Mouse (Mus musculus) ES-E14 (cell line): ENCODE measurements around the gene Cct8l1. TPM values are rescaled to one million over a fixed set of nuclear protein-coding genes. Genes with fewer than 3 reads are reported as not detected.

Source experiments
- DNase-seq: peaks from one replicate; pipeline ENCODE4 v3.0.0-alpha.2; 2013; ENCODE audit warnings: low read depth, low spot score
- H3K27ac ChIP-seq: 2 replicates; pipeline ENCODE4 v1.5.1; 2012; ENCODE audit warnings: low read depth, mild to moderate bottlenecking, low read length, moderate library complexity, mixed read lengths; ENCODE audit not compliant: poor library complexity, insufficient read depth, severe bottlenecking
- H3K36me3 ChIP-seq: 2 replicates; pipeline ENCODE4 v1.6.1; 2012; ENCODE audit warnings: mild to moderate bottlenecking, low read length, moderate library complexity, mixed read lengths; ENCODE audit not compliant: control insufficient read depth, poor library complexity, insufficient read depth, severe bottlenecking
- H3K4me1 ChIP-seq, 2 experiments: fragments of 150-350 bp in 1 of 2; sonication (generic) in 1 of 2; 2 replicates each; pipeline ENCODE4 v1.6.1; 2012; ENCODE audit warnings: low read length in 2 of 2, mild to moderate bottlenecking in 1 of 2, mixed read lengths in 1 of 2; ENCODE audit not compliant: control insufficient read depth in 2 of 2, insufficient read depth in 2 of 2, poor library complexity in 1 of 2
- H3K4me3 ChIP-seq, 2 experiments: fragments of 150-350 bp in 1 of 2; sonication (generic) in 1 of 2; 2 replicates each; pipeline ENCODE4 v1.5.1; 2012; ENCODE audit warnings: low read length in 2 of 2, low read depth in 1 of 2, mild to moderate bottlenecking in 1 of 2, mixed read lengths in 1 of 2; ENCODE audit not compliant: insufficient read depth in 1 of 2, poor library complexity in 1 of 2, severe bottlenecking in 1 of 2
- H3K9ac ChIP-seq: 2 replicates; pipeline ENCODE4 v1.6.1; 2012; ENCODE audit warnings: low read depth, mild to moderate bottlenecking, low read length, mixed read lengths; ENCODE audit not compliant: poor library complexity, insufficient read depth, severe bottlenecking
- H3K9me3 ChIP-seq: fragments of 150-350 bp; sonication (generic); 2 replicates; pipeline ENCODE4 v1.6.1; 2012; ENCODE audit warnings: low read depth, mild to moderate bottlenecking, low read length; ENCODE audit not compliant: control insufficient read depth, insufficient read depth
- CHD2 ChIP-seq: IDR thresholded peaks from 2 replicates; pipeline ENCODE4 v1.6.1; 2014; ENCODE audit warnings: mild to moderate bottlenecking, low read depth, low read length, inconsistent platforms
- HCFC1 ChIP-seq: IDR thresholded peaks from 2 replicates; pipeline ENCODE4 v1.6.1; 2012; ENCODE audit warnings: low read length, inconsistent platforms, borderline replicate concordance; ENCODE audit not compliant: insufficient read depth
- MAFK ChIP-seq: IDR thresholded peaks from 2 replicates; pipeline ENCODE4 v1.6.1; 2014; ENCODE audit warnings: mild to moderate bottlenecking, low read depth, low read length, inconsistent platforms; ENCODE audit not compliant: insufficient read depth
- ZC3H11A ChIP-seq: IDR thresholded peaks from 2 replicates; pipeline ENCODE4 v1.6.1; 2012; ENCODE audit warnings: low read depth, mild to moderate bottlenecking, inconsistent platforms, low read length, borderline replicate concordance
- ZNF384 ChIP-seq: IDR thresholded peaks from 2 replicates; pipeline ENCODE4 v1.6.1; 2012; ENCODE audit warnings: low read depth, low read length, inconsistent platforms
- in situ Hi-C, 2 experiments: fragments of 600-800 bp; cut with MboI; formaldehyde crosslinking; loops; one replicate each; pipeline ENCODE4 v1.15.1; 2025; ENCODE audit warnings: low sequenced_read_pairs in 2 of 2, inconsistent platforms in 1 of 2; ENCODE audit not compliant: unreplicated experiment in 2 of 2
- total RNA-seq: library from RNA; depleted of rRNA; stranded (reverse); fragments of 300-350 nt; gene quantifications from 2 replicates; pipeline ENCODE4 v1.2.3, GENCODE M21; 2012

Gene Cct8l1
- total RNA-seq, 1 experiment: 0.22 TPM

- H3K4me1 ChIP-seq: peaks cover 0 to 4% of the 10 kb centered on the region in 2 experiments; a peak in 1 of 4 replicates
- in situ Hi-C loops: no loop called here
- DNase-seq: peak; percentile 90
- H3K36me3 ChIP-seq: no peaks in the 10 kb centered on the region; the same call in 1 of the 2 replicates
- peak overlapping the region; percentile 85 for H3K27ac ChIP-seq
- peak; percentile 77; the same call in 1 of the 2 replicates for TF ChIP-seq HCFC1
- no peak for TF ChIP-seq ZNF384
- no peak for TF ChIP-seq ZC3H11A
- H3K9me3 ChIP-seq: no peaks in the 10 kb centered on the region
- peak overlapping the region; percentile 79 for H3K9ac ChIP-seq
- H3K4me3 ChIP-seq: peak overlapping the region; percentile 89 to 96
Observed at GRCm38 (mm10) chr5:25499423-25500398, 16.2 kb upstream of the Cct8l1 start.

GRCm38 (mm10) chr5:25500686-25501085, 15.2 kb upstream of the Cct8l1 start:
- H3K4me3 ChIP-seq: 0 out of 4 replicates have a peak overlapping the region, but pooled peaks of 1 of the 2 experiments have one; percentile 69
- H3K27ac ChIP-seq: no peak overlapping the region
- no peak for DNase-seq
- no peak for TF ChIP-seq MAFK
- TF ChIP-seq ZNF384: no peak
- no peak for TF ChIP-seq ZC3H11A
- TF ChIP-seq HCFC1: no peak
- TF ChIP-seq CHD2: no peak
- no peaks in the 10 kb centered on the region for H3K9me3 ChIP-seq
- no peak overlapping the region for H3K9ac ChIP-seq
- peaks cover 0 to 4% of the 10 kb centered on the region in 2 experiments; a peak in 1 of 4 replicates for H3K4me1 ChIP-seq
- in situ Hi-C loops: no loop called here
- H3K36me3 ChIP-seq: no peaks in the 10 kb centered on the region; the same call in 1 of the 2 replicates

GRCm38 (mm10) chr5:25506041-25506440, 9.8 kb upstream of the Cct8l1 start:
- Histone ChIP-seq H3K27ac (no peak overlapping the region), H3K9me3 (no peaks in the 10 kb centered on the region), H3K9ac (no peak overlapping the region), H3K36me3 (no peaks in the 10 kb centered on the region; the same call in 1 of the 2 replicates), H3K4me1 (no peaks in the 10 kb centered on the region), H3K4me3 (no peak overlapping the region)
- no peak for DNase-seq
- in situ Hi-C loops: no loop called here
- no peak for TF ChIP-seq HCFC1

- TF ChIP-seq MAFK: no peak
- TF ChIP-seq CHD2: no peak
- no peak for TF ChIP-seq HCFC1
- TF ChIP-seq ZC3H11A: no peak
- no peak for TF ChIP-seq ZNF384
- Histone ChIP-seq H3K36me3 (peaks cover 4% of the 10 kb centered on the region; the same call in 1 of the 2 replicates), H3K9me3 (no peaks in the 10 kb centered on the region), H3K4me3 (0 out of 4 replicates have a peak overlapping the region, but pooled peaks of 1 of the 2 experiments have one; percentile 20), H3K4me1 (peaks cover 0 to 6% of the 10 kb centered on the region in 2 experiments), H3K27ac (no peak overlapping the region), H3K9ac (peak overlapping the region; percentile 1; the same call in 1 of the 2 replicates)
- DNase-seq: no peak
- in situ Hi-C loops: no loop called here
Observed at GRCm38 (mm10) chr5:25516301-25516895, 531 bp downstream of the Cct8l1 start.
